Mouse (Mus musculus) mouse trophoblast stem cell (cell line): ENCODE measurements around the gene Net1.

Experiments
- in situ Hi-C, 2 experiments: fragments of 300-500 bp; cut with MseI, MboI; formaldehyde crosslinking; loops; 2 replicates in 1 of 2; 3 replicates in 1 of 2; pipeline ENCODE4 v1.15.1; 2025

The Net1 gene

GRCm38 (mm10) chr13:3917571-3918311 lies at the start of gene Net1, which contains the start of gene Tubal3:
Net1 (minus strand) TSS chr13:3918220.
Tubal3 (plus strand) TSS chr13:3918274.
- in situ Hi-C loops = no loop called here

GRCm38 (mm10) chr13:3951198-3951914 lies 33.3 kb upstream of the Net1 start:
- in situ Hi-C loops = no loop called here

- in situ Hi-C loops = no loop called here
These were observed 31.5 kb upstream of the Net1 start for GRCm38 (mm10) chr13:3949477-3949876.

GRCm38 (mm10) chr13:3947267-3947666 lies 29.2 kb upstream of the Net1 start:
- in situ Hi-C loops = no loop called here

GRCm38 (mm10) chr13:3945249-3945648 lies 27.2 kb upstream of the Net1 start, which contains the start of gene Ucn3:
Ucn3 (minus strand) TSS chr13:3945349.
- in situ Hi-C loops = no loop called here

GRCm38 (mm10) chr13:3944699-3945098 lies 26.7 kb upstream of the Net1 start:
- in situ Hi-C loops = no loop called here

- in situ Hi-C loops = no loop called here
These were observed 8.0 kb upstream of the Net1 start for GRCm38 (mm10) chr13:3926046-3926445.

- in situ Hi-C loops = no loop called here
These were observed 7.6 kb upstream of the Net1 start for GRCm38 (mm10) chr13:3925632-3926031.

- in situ Hi-C loops = no loop called here
These were observed 6.5 kb upstream of the Net1 start for GRCm38 (mm10) chr13:3924483-3924882.

GRCm38 (mm10) chr13:3913504-3913903 lies 4.5 kb downstream of the Net1 start:
- in situ Hi-C loops = no loop called here

GRCm38 (mm10) chr13:3910356-3910755 lies 7.7 kb downstream of the Net1 start:
- in situ Hi-C loops = no loop called here

- in situ Hi-C loops = no loop called here
These were observed 9.8 kb downstream of the Net1 start for GRCm38 (mm10) chr13:3908262-3908661.

GRCm38 (mm10) chr13:3907151-3907696 lies 10.8 kb downstream of the Net1 start:
- in situ Hi-C loops = no loop called here

- in situ Hi-C loops = loop anchor here (5.0 to 10.0 kb wide), 2 partner anchors 154 to 232 kb away; no protein-coding TSS in a partner anchor
These were observed 18.7 kb downstream of the Net1 start for GRCm38 (mm10) chr13:3899301-3899700.

GRCm38 (mm10) chr13:3898202-3898601 lies 19.8 kb downstream of the Net1 start:
- in situ Hi-C loops = loop anchor here (5.0 to 10.0 kb wide), 2 partner anchors 153 to 231 kb away; no protein-coding TSS in a partner anchor

- in situ Hi-C loops = loop anchor here (5.0 to 10.0 kb wide), 2 partner anchors 152 to 230 kb away; no protein-coding TSS in a partner anchor
These were observed 21.1 kb downstream of the Net1 start for GRCm38 (mm10) chr13:3896913-3897312.

GRCm38 (mm10) chr13:3896032-3896431 lies 22.0 kb downstream of the Net1 start:
- in situ Hi-C loops = loop anchor here (5.0 to 10.0 kb wide), 2 partner anchors 151 to 229 kb away; no protein-coding TSS in a partner anchor

- in situ Hi-C loops = loop anchor here (5.0 to 10.0 kb wide), 2 partner anchors 151 to 228 kb away; no protein-coding TSS in a partner anchor
These were observed 22.5 kb downstream of the Net1 start for GRCm38 (mm10) chr13:3895397-3895980.

- in situ Hi-C loops = loop anchor here in 1 of 2 experiments (10.0 kb wide), 1 partner anchor 150 kb away; no protein-coding TSS in a partner anchor
These were observed 23.5 kb downstream of the Net1 start for GRCm38 (mm10) chr13:3894549-3894948.

- in situ Hi-C loops = loop anchor here in 1 of 2 experiments (10.0 kb wide), 1 partner anchor 148 kb away; no protein-coding TSS in a partner anchor
These were observed 24.8 kb downstream of the Net1 start for GRCm38 (mm10) chr13:3893126-3893734.

GRCm38 (mm10) chr13:3892601-3893000 lies 25.4 kb downstream of the Net1 start:
- in situ Hi-C loops = loop anchor here in 1 of 2 experiments (10.0 kb wide), 1 partner anchor 148 kb away; no protein-coding TSS in a partner anchor
